Comparison of ENCODE assay signal across 25 mouse cellular contexts in genomic region chr16:30895021-30895420, GRCm38 (mm10).
"Had no signal": no experiment of that assay in that cellular context is flagged by ENCODE, and none has a peak within 500 bp of the region (broad histone marks: within the 10 kb centered on the region; RNA-seq: fewer than 3 reads in every experiment).

No protein-coding gene starts in this region.

- H3K4me1 ChIP-seq: embryonic facial prominence, embryonic 10.5 days; embryonic facial prominence, embryonic 12.5 days; embryonic facial prominence, embryonic 13.5 days; embryonic facial prominence, embryonic 15.5 days; forebrain, embryonic 10.5 days; forebrain, embryonic 12.5 days; forebrain, embryonic 13.5 days; forebrain, embryonic 15.5 days had no signal

- H3K27me3 ChIP-seq: embryonic facial prominence, embryonic 12.5 days; embryonic facial prominence, embryonic 13.5 days; embryonic facial prominence, embryonic 15.5 days; forebrain, embryonic 12.5 days; forebrain, embryonic 13.5 days; forebrain, embryonic 15.5 days had no signal

- H3K27ac ChIP-seq: embryonic facial prominence, embryonic 10.5 days; embryonic facial prominence, embryonic 12.5 days; embryonic facial prominence, embryonic 13.5 days; embryonic facial prominence, embryonic 15.5 days; forebrain, embryonic 10.5 days; forebrain, embryonic 12.5 days; forebrain, embryonic 13.5 days; forebrain, embryonic 15.5 days; gastrocnemius, adult 2 months had no signal

- H3K9me3 ChIP-seq: embryonic facial prominence, embryonic 10.5 days; embryonic facial prominence, embryonic 12.5 days; embryonic facial prominence, embryonic 13.5 days; embryonic facial prominence, embryonic 15.5 days; forebrain, embryonic 10.5 days; forebrain, embryonic 15.5 days had no signal

- DNase-seq: cerebellum, adult 2 months; cerebellum, adult 8-10 months; cerebellum, adult 9-10 months; cerebellum, adult 9-11 months; cerebellum, postnatal 10 days; cerebellum, postnatal 14 days; cerebellum, postnatal 25 days; cerebellum, postnatal 36 days; embryo, embryonic 11 days; forebrain, postnatal 0 days; gastrocnemius, adult 2 months; gastrocnemius, postnatal 10 days; gastrocnemius, postnatal 14 days; gastrocnemius, postnatal 25 days; gastrocnemius, postnatal 36 days; heart, adult 18-20 months had no signal

- H3K9ac ChIP-seq: embryonic facial prominence, embryonic 12.5 days; embryonic facial prominence, embryonic 13.5 days; embryonic facial prominence, embryonic 15.5 days; forebrain, embryonic 12.5 days; forebrain, embryonic 13.5 days; forebrain, embryonic 15.5 days; forebrain, postnatal 0 days had no signal

- H3K4me3 ChIP-seq: embryonic facial prominence, embryonic 10.5 days; embryonic facial prominence, embryonic 12.5 days; embryonic facial prominence, embryonic 13.5 days; embryonic facial prominence, embryonic 15.5 days; erythroblast, embryonic 14.5 days; forebrain, embryonic 10.5 days; forebrain, embryonic 12.5 days; forebrain, embryonic 13.5 days; forebrain, embryonic 15.5 days; gastrocnemius, adult 2 months had no signal

- H3K36me3 ChIP-seq: embryonic facial prominence, embryonic 10.5 days; embryonic facial prominence, embryonic 12.5 days; embryonic facial prominence, embryonic 13.5 days; embryonic facial prominence, embryonic 15.5 days; forebrain, embryonic 10.5 days; forebrain, embryonic 12.5 days; forebrain, embryonic 15.5 days had no signal
